Mouse (Mus musculus) limb, embryonic 13.5 days (tissue): Measurements from ENCODE around the gene Casz1. TPM values are rescaled to one million over a fixed set of nuclear protein-coding genes. Genes with fewer than 3 reads are reported as not detected.

Experiments used
- ATAC-seq: fragments of 200-750 bp; cut with Nextera tagmentation; 2 replicates; pipeline ENCODE4 v1.8.0; 2017; ENCODE audit warnings: low read depth, moderate number of reproducible peaks, moderate TSS enrichment; ENCODE audit not compliant: low FRiP score
- H3K27ac ChIP-seq: fragments of 300-500 bp; sonication (generic); 2 replicates; pipeline ENCODE4 v1.5.1; 2015; ENCODE audit warnings: inconsistent platforms, mild to moderate bottlenecking, moderate library complexity
- H3K27me3 ChIP-seq: fragments of 300-500 bp; sonication (generic); 2 replicates; pipeline ENCODE4 v1.6.1; 2015; ENCODE audit warnings: mild to moderate bottlenecking, inconsistent platforms
- H3K36me3 ChIP-seq: fragments of 300-500 bp; sonication (generic); 2 replicates; pipeline ENCODE4 v1.6.1; 2015; ENCODE audit warnings: inconsistent platforms, mild to moderate bottlenecking, moderate library complexity
- H3K4me1 ChIP-seq: fragments of 300-500 bp; sonication (generic); 2 replicates; pipeline ENCODE4 v1.6.1; 2015; ENCODE audit warnings: inconsistent platforms
- H3K4me2 ChIP-seq: fragments of 300-500 bp; sonication (generic); replicated peaks from 2 replicates; pipeline ENCODE4 v1.6.1; 2015; ENCODE audit warnings: inconsistent platforms, mild to moderate bottlenecking, moderate library complexity
- H3K4me3 ChIP-seq: fragments of 300-500 bp; sonication (generic); 2 replicates; pipeline ENCODE4 v1.5.1; 2015; ENCODE audit warnings: moderate library complexity, mild to moderate bottlenecking, inconsistent platforms
- H3K9ac ChIP-seq: fragments of 300-500 bp; sonication (generic); 2 replicates; pipeline ENCODE4 v1.6.1; 2015; ENCODE audit warnings: mild to moderate bottlenecking, inconsistent platforms
- H3K9me3 ChIP-seq: fragments of 300-500 bp; sonication (generic); 2 replicates; pipeline ENCODE4 v1.6.1; 2016; ENCODE audit warnings: inconsistent platforms
- WGBS: fragments of 180-500 bp; shearing (Covaris S2); methylation state at CpG from one replicate; pipeline ENCODE4 v1.1.7; 2015; 5-methylcytosine and 5-hydroxymethylcytosine counted together
- polyA plus RNA-seq: library from polyadenylated mRNA; unstranded; fragments of >200 nt; fragmentation: Nextera tagmentation; extraction: Ambion mirVana; gene quantifications from 2 replicates; pipeline ENCODE4 v1.2.1, GENCODE M21; 2015

Gene Casz1
- polyA plus RNA-seq, 1 experiment from 2014 or later, result 4.1 TPM

GRCm38 (mm10) chr4:148871751-148872334 is 67.6 kb downstream of the Casz1 start:
- H3K9me3 ChIP-seq, result no peaks in the 10 kb centered on the region
- peaks cover 75% of the 10 kb centered on the region for H3K27me3 ChIP-seq
- ATAC-seq, result peak; percentile 81
- H3K27ac ChIP-seq, result peak overlapping the region; percentile 58
- no peaks in the 10 kb centered on the region for H3K36me3 ChIP-seq
- H3K9ac ChIP-seq, result no peak overlapping the region
- 0 out of 2 replicates have a peak overlapping the region, but pooled peaks have one; percentile 7 for H3K4me3 ChIP-seq
- WGBS, result 9% methylated on average over 10 of the region's 10 CpGs
- peaks cover 50% of the 10 kb centered on the region for H3K4me1 ChIP-seq
- H3K4me2 ChIP-seq, result peak overlapping the region; percentile 54

- Histone ChIP-seq H3K36me3 (no peaks in the 10 kb centered on the region), H3K27me3 (peaks cover 80% of the 10 kb centered on the region), H3K4me1 (peaks cover 46% of the 10 kb centered on the region), H3K27ac (peak overlapping the region; percentile 55), H3K4me3 (no peak overlapping the region), H3K4me2 (peak overlapping the region; percentile 38), H3K9ac (no peak overlapping the region), H3K9me3 (no peaks in the 10 kb centered on the region)
- 22% methylated on average over 9 of the region's 9 CpGs for WGBS
- 0 out of 2 replicates have a peak, but pooled peaks have one; percentile 33 for ATAC-seq
Measured at GRCm38 (mm10) chr4:148872372-148872771, 68.1 kb downstream of the Casz1 start.

- 28% methylated on average over 12 of the region's 12 CpGs for WGBS
- peak overlapping the region; percentile 38 for H3K4me2 ChIP-seq
- no peak overlapping the region for H3K4me3 ChIP-seq
- H3K9me3 ChIP-seq, result no peaks in the 10 kb centered on the region
- H3K27ac ChIP-seq, result peak overlapping the region; percentile 55
- peaks cover 79% of the 10 kb centered on the region for H3K27me3 ChIP-seq
- H3K36me3 ChIP-seq, result no peaks in the 10 kb centered on the region
- 0 out of 2 replicates have a peak, but pooled peaks have one; percentile 7 for ATAC-seq
- H3K4me1 ChIP-seq, result peaks cover 42% of the 10 kb centered on the region
- H3K9ac ChIP-seq, result no peak overlapping the region
Measured at GRCm38 (mm10) chr4:148872783-148873182, 68.6 kb downstream of the Casz1 start.

GRCm38 (mm10) chr4:148876166-148876565 is 71.9 kb downstream of the Casz1 start:
- Histone ChIP-seq H3K4me3 (no peak overlapping the region), H3K27ac (no peak overlapping the region), H3K36me3 (no peaks in the 10 kb centered on the region), H3K4me1 (peaks cover 34% of the 10 kb centered on the region), H3K9ac (no peak overlapping the region), H3K4me2 (no peak overlapping the region), H3K9me3 (no peaks in the 10 kb centered on the region), H3K27me3 (peaks cover 86% of the 10 kb centered on the region)
- ATAC-seq, result no peak
- 85% methylated on average over 9 of the region's 9 CpGs for WGBS

GRCm38 (mm10) chr4:148876867-148877266 is 72.6 kb downstream of the Casz1 start:
- H3K4me2 ChIP-seq, result no peak overlapping the region
- H3K9me3 ChIP-seq, result no peaks in the 10 kb centered on the region
- no peak overlapping the region for H3K4me3 ChIP-seq
- WGBS, result 82% methylated on average over 8 of the region's 8 CpGs
- ATAC-seq, result no peak
- H3K27me3 ChIP-seq, result peaks cover 93% of the 10 kb centered on the region
- H3K9ac ChIP-seq, result no peak overlapping the region
- no peak overlapping the region for H3K27ac ChIP-seq
- H3K4me1 ChIP-seq, result peaks cover 31% of the 10 kb centered on the region
- no peaks in the 10 kb centered on the region for H3K36me3 ChIP-seq

- Histone ChIP-seq H3K4me1 (peaks cover 23% of the 10 kb centered on the region), H3K4me2 (no peak overlapping the region), H3K27ac (no peak overlapping the region), H3K36me3 (no peaks in the 10 kb centered on the region), H3K27me3 (peaks cover 96% of the 10 kb centered on the region), H3K9me3 (no peaks in the 10 kb centered on the region), H3K4me3 (no peak overlapping the region), H3K9ac (no peak overlapping the region)
- ATAC-seq, result no peak
- 67% methylated on average over 11 of the region's 11 CpGs for WGBS
Measured at GRCm38 (mm10) chr4:148878192-148878983, 74.2 kb downstream of the Casz1 start.

GRCm38 (mm10) chr4:148878984-148879610 is 74.9 kb downstream of the Casz1 start:
- Histone ChIP-seq H3K9me3 (no peaks in the 10 kb centered on the region), H3K4me2 (no peak overlapping the region), H3K27ac (no peak overlapping the region), H3K4me1 (peaks cover 16% of the 10 kb centered on the region), H3K4me3 (no peak overlapping the region), H3K36me3 (no peaks in the 10 kb centered on the region), H3K27me3 (peaks cover 95% of the 10 kb centered on the region), H3K9ac (no peak overlapping the region)
- no peak for ATAC-seq
- WGBS, result 70% methylated on average over 11 of the region's 11 CpGs

- 72% methylated on average over 3 of the region's 3 CpGs for WGBS
- Histone ChIP-seq H3K36me3 (no peaks in the 10 kb centered on the region), H3K9ac (no peak overlapping the region), H3K9me3 (no peaks in the 10 kb centered on the region), H3K4me2 (no peak overlapping the region), H3K27ac (no peak overlapping the region), H3K4me3 (no peak overlapping the region), H3K4me1 (peaks cover 18% of the 10 kb centered on the region), H3K27me3 (peaks cover 95% of the 10 kb centered on the region)
- ATAC-seq, result no peak
Measured at GRCm38 (mm10) chr4:148879631-148880030, 75.4 kb downstream of the Casz1 start.

- 29% methylated on average over 17 of the region's 17 CpGs for WGBS
- Histone ChIP-seq H3K27me3 (peaks cover 91% of the 10 kb centered on the region), H3K9me3 (no peaks in the 10 kb centered on the region), H3K4me3 (no peak overlapping the region), H3K9ac (no peak overlapping the region), H3K4me1 (peaks cover 28% of the 10 kb centered on the region), H3K27ac (no peak overlapping the region), H3K4me2 (no peak overlapping the region), H3K36me3 (no peaks in the 10 kb centered on the region)
- no peak for ATAC-seq
Measured at GRCm38 (mm10) chr4:148881001-148881669, 76.9 kb downstream of the Casz1 start.

- no peak overlapping the region for H3K4me2 ChIP-seq
- H3K4me3 ChIP-seq, result no peak overlapping the region
- 75% methylated on average over 5 of the region's 5 CpGs for WGBS
- peaks cover 28% of the 10 kb centered on the region for H3K4me1 ChIP-seq
- H3K9ac ChIP-seq, result no peak overlapping the region
- no peaks in the 10 kb centered on the region for H3K9me3 ChIP-seq
- H3K27me3 ChIP-seq, result peaks cover 91% of the 10 kb centered on the region
- ATAC-seq, result no peak
- H3K36me3 ChIP-seq, result no peaks in the 10 kb centered on the region
- H3K27ac ChIP-seq, result no peak overlapping the region
Measured at GRCm38 (mm10) chr4:148881838-148882237, 77.6 kb downstream of the Casz1 start.

- H3K27ac ChIP-seq, result no peak overlapping the region
- ATAC-seq, result no peak
- H3K9ac ChIP-seq, result no peak overlapping the region
- peak overlapping the region; percentile 30 for H3K4me2 ChIP-seq
- H3K36me3 ChIP-seq, result no peaks in the 10 kb centered on the region
- H3K4me1 ChIP-seq, result peaks cover 28% of the 10 kb centered on the region
- H3K9me3 ChIP-seq, result no peaks in the 10 kb centered on the region
- no peak overlapping the region for H3K4me3 ChIP-seq
- H3K27me3 ChIP-seq, result peaks cover 90% of the 10 kb centered on the region
- 27% methylated on average over 17 of the region's 17 CpGs for WGBS
Measured at GRCm38 (mm10) chr4:148882360-148882929, 78.2 kb downstream of the Casz1 start.
